Mouse (Mus musculus) lung, embryonic 14.5 days (tissue): ENCODE results near the gene Gtf2f1. TPM values are rescaled to one million over a fixed set of nuclear protein-coding genes. Genes with fewer than 3 reads are reported as not detected.

Experiments
- ATAC-seq: fragments of 200-750 bp; cut with Nextera tagmentation; 2 replicates; pipeline ENCODE4 v1.8.0; 2017; ENCODE audit warnings: mild to moderate bottlenecking, moderate TSS enrichment, moderate library complexity; ENCODE audit not compliant: insufficient read depth
- DNase-seq: peaks from one replicate; pipeline ENCODE4 v3.0.0-alpha.2; 2015
- H3K27ac ChIP-seq: fragments of 300-500 bp; sonication (generic); 2 replicates; pipeline ENCODE4 v1.5.1; 2014; ENCODE audit warnings: low read depth, mild to moderate bottlenecking, moderate library complexity
- H3K27me3 ChIP-seq: fragments of 300-500 bp; sonication (generic); 2 replicates; pipeline ENCODE4 v1.6.1; 2014; ENCODE audit warnings: low read length, control low read depth; ENCODE audit not compliant: insufficient read depth
- H3K36me3 ChIP-seq: fragments of 300-500 bp; sonication (generic); 2 replicates; pipeline ENCODE4 v1.6.1; 2014; ENCODE audit warnings: control low read depth; ENCODE audit not compliant: insufficient read depth
- H3K4me1 ChIP-seq: fragments of 300-500 bp; sonication (generic); 2 replicates; pipeline ENCODE4 v1.6.1; 2014; ENCODE audit warnings: antibody characterized with exemption, control low read depth; ENCODE audit not compliant: insufficient read depth
- H3K4me2 ChIP-seq: fragments of 300-500 bp; sonication (generic); 2 replicates; pipeline ENCODE4 v1.6.1; 2014; ENCODE audit warnings: mild to moderate bottlenecking
- H3K4me3 ChIP-seq: fragments of 300-500 bp; sonication (generic); 2 replicates; pipeline ENCODE4 v1.5.1; 2014; ENCODE audit warnings: low read depth, low read length
- H3K9ac ChIP-seq: fragments of 300-500 bp; sonication (generic); 2 replicates; pipeline ENCODE4 v1.6.1; 2014
- H3K9me3 ChIP-seq: fragments of 300-500 bp; sonication (generic); 2 replicates; pipeline ENCODE4 v1.6.1; 2016; ENCODE audit warnings: low read depth, low read length, control low read depth
- CTCF ChIP-seq: IDR thresholded peaks from 2 replicates; pipeline ENCODE4 v1.5.1; 2016; ENCODE audit warnings: antibody characterized with exemption, low read depth
- WGBS: fragments of 180-500 bp; shearing (Covaris S2); extraction: QIAGEN DNeasy Blood & Tissue Kit; methylation state at CpG from one replicate; pipeline ENCODE4 v1.1.7; 2014; 5-methylcytosine and 5-hydroxymethylcytosine counted together
- polyA plus RNA-seq: library from polyadenylated mRNA; unstranded; fragments of >200 nt; fragmentation: Nextera tagmentation; extraction: Ambion mirVana; gene quantifications from 2 replicates; pipeline ENCODE4 v1.2.1, GENCODE M21; 2014

Gene Gtf2f1
- polyA plus RNA-seq, 1 experiment from 2014 or later: 60.2 TPM

- Histone ChIP-seq H3K36me3 (no peaks in the 10 kb centered on the region), H3K4me3 (no peak overlapping the region), H3K4me2 (no peak overlapping the region), H3K27ac (no peak overlapping the region), H3K27me3 (no peaks in the 10 kb centered on the region), H3K9ac (no peak overlapping the region), H3K4me1 (no peaks in the 10 kb centered on the region), H3K9me3 (no peaks in the 10 kb centered on the region)
- TF ChIP-seq CTCF: no peak
- no peak for DNase-seq
- 71% methylated on average over 5 of the region's 5 CpGs for WGBS
- ATAC-seq: no peak
Observed at GRCm38 (mm10) chr17:56974708-56975240, 36.3 kb downstream of the Gtf2f1 start.

- H3K4me1 ChIP-seq: no peaks in the 10 kb centered on the region
- no peak for TF ChIP-seq CTCF
- whole genome bisulfite sequencing: 55% methylated on average over 12 of the region's 14 CpGs
- H3K27ac ChIP-seq: no peak overlapping the region
- no peak overlapping the region for H3K4me2 ChIP-seq
- H3K27me3 ChIP-seq: no peaks in the 10 kb centered on the region
- no peak for ATAC-seq
- H3K4me3 ChIP-seq: no peak overlapping the region
- no peaks in the 10 kb centered on the region for H3K9me3 ChIP-seq
- H3K9ac ChIP-seq: no peak overlapping the region
- DNase-seq: no peak
- no peaks in the 10 kb centered on the region for H3K36me3 ChIP-seq
Observed at GRCm38 (mm10) chr17:56973956-56974707, 37.0 kb downstream of the Gtf2f1 start.

GRCm38 (mm10) chr17:56970081-56970480, 41.0 kb downstream of the Gtf2f1 start:
- TF ChIP-seq CTCF: no peak
- WGBS: 57% methylated on average over 5 of the region's 5 CpGs
- Histone ChIP-seq H3K4me3 (no peak overlapping the region), H3K36me3 (no peaks in the 10 kb centered on the region), H3K4me1 (no peaks in the 10 kb centered on the region), H3K27ac (no peak overlapping the region), H3K9ac (no peak overlapping the region), H3K4me2 (no peak overlapping the region), H3K9me3 (no peaks in the 10 kb centered on the region), H3K27me3 (no peaks in the 10 kb centered on the region)
- ATAC-seq (no peak), DNase-seq (no peak)

GRCm38 (mm10) chr17:56969321-56969720, 41.8 kb downstream of the Gtf2f1 start:
- no peaks in the 10 kb centered on the region for H3K4me1 ChIP-seq
- no peak overlapping the region for H3K4me2 ChIP-seq
- no peak for TF ChIP-seq CTCF
- H3K36me3 ChIP-seq: no peaks in the 10 kb centered on the region
- no peak overlapping the region for H3K4me3 ChIP-seq
- ATAC-seq (no peak), DNase-seq (no peak)
- H3K9ac ChIP-seq: no peak overlapping the region
- H3K9me3 ChIP-seq: no peaks in the 10 kb centered on the region
- 43% methylated on average over 3 of the region's 3 CpGs for WGBS
- H3K27me3 ChIP-seq: no peaks in the 10 kb centered on the region
- no peak overlapping the region for H3K27ac ChIP-seq

GRCm38 (mm10) chr17:56963646-56964045, 47.4 kb downstream of the Gtf2f1 start:
- Histone ChIP-seq H3K9ac (no peak overlapping the region), H3K9me3 (no peaks in the 10 kb centered on the region)
- no peak for DNase-seq

GRCm38 (mm10) chr17:56962642-56963405, 48.3 kb downstream of the Gtf2f1 start:
- H3K4me2 ChIP-seq: no peak overlapping the region
- TF ChIP-seq CTCF: no peak
- 62% methylated on average over 5 of the region's 5 CpGs for WGBS
- H3K27me3 ChIP-seq: no peaks in the 10 kb centered on the region
- no peaks in the 10 kb centered on the region for H3K4me1 ChIP-seq
- no peak for ATAC-seq
- no peak overlapping the region for H3K27ac ChIP-seq
- no peaks in the 10 kb centered on the region for H3K9me3 ChIP-seq
- no peaks in the 10 kb centered on the region for H3K36me3 ChIP-seq
- no peak overlapping the region for H3K9ac ChIP-seq
- H3K4me3 ChIP-seq: no peak overlapping the region
- no peak for DNase-seq

More at GRCm38 (mm10) chr17:56963646-56964045, 47.4 kb downstream of the Gtf2f1 start:
- ATAC-seq: no peak
- Histone ChIP-seq H3K4me3 (no peak overlapping the region), H3K27me3 (no peaks in the 10 kb centered on the region), H3K4me2 (no peak overlapping the region), H3K4me1 (no peaks in the 10 kb centered on the region), H3K36me3 (no peaks in the 10 kb centered on the region), H3K27ac (no peak overlapping the region)
- WGBS: 67% methylated on average over 6 of the region's 6 CpGs
- TF ChIP-seq CTCF: no peak

GRCm38 (mm10) chr17:56961880-56962279, 49.2 kb downstream of the Gtf2f1 start:
- Histone ChIP-seq H3K36me3 (no peaks in the 10 kb centered on the region), H3K9me3 (no peaks in the 10 kb centered on the region), H3K27ac (no peak overlapping the region), H3K9ac (no peak overlapping the region), H3K4me1 (no peaks in the 10 kb centered on the region), H3K4me2 (no peak overlapping the region), H3K4me3 (no peak overlapping the region), H3K27me3 (no peaks in the 10 kb centered on the region)
- 86% methylated on average over 4 of the region's 4 CpGs for WGBS
- ATAC-seq (no peak), DNase-seq (no peak)
- peak; percentile 21; the same call in 1 of the 2 replicates for TF ChIP-seq CTCF
